Mouse (Mus musculus) heart, embryonic 11.5 days (tissue): ENCODE data around the gene Pald1. TPM values are rescaled to one million over a fixed set of nuclear protein-coding genes. Genes with fewer than 3 reads are reported as not detected.
A peak's percentile ranks its signal among the peaks of the same experiment; 100 is the strongest.

Source experiments
- ATAC-seq: fragments of 200-750 bp; cut with Nextera tagmentation; replicated peaks from 2 replicates; pipeline ENCODE4 v1.8.0; 2017; ENCODE audit warnings: moderate library complexity; ENCODE audit not compliant: insufficient number of reproducible peaks, low FRiP score, low TSS enrichment
- H3K27ac ChIP-seq: fragments of 300-500 bp; sonication (generic); 2 replicates; pipeline ENCODE4 v1.5.1; 2014; ENCODE audit warnings: mild to moderate bottlenecking, low read depth, low read length
- H3K27me3 ChIP-seq: fragments of 300-500 bp; sonication (generic); 2 replicates; pipeline ENCODE4 v1.6.1; 2014; ENCODE audit warnings: mild to moderate bottlenecking, low read length, mixed read lengths; ENCODE audit not compliant: control insufficient read depth, insufficient read depth
- H3K36me3 ChIP-seq: fragments of 300-500 bp; sonication (generic); 2 replicates; pipeline ENCODE4 v1.6.1; 2014; ENCODE audit warnings: mild to moderate bottlenecking, low read length, moderate library complexity, mixed read lengths; ENCODE audit not compliant: control insufficient read depth, insufficient read depth
- H3K4me1 ChIP-seq: fragments of 300-500 bp; sonication (generic); 2 replicates; pipeline ENCODE4 v1.6.1; 2014; ENCODE audit warnings: low read length; ENCODE audit not compliant: control insufficient read depth, insufficient read depth
- H3K4me2 ChIP-seq: fragments of 300-500 bp; sonication (generic); 2 replicates; pipeline ENCODE4 v1.6.1; 2014; ENCODE audit warnings: mild to moderate bottlenecking, moderate library complexity
- H3K4me3 ChIP-seq: fragments of 300-500 bp; sonication (generic); 2 replicates; pipeline ENCODE4 v1.5.1; 2014; ENCODE audit warnings: low read depth, low read length
- H3K9ac ChIP-seq: fragments of 300-500 bp; sonication (generic); 2 replicates; pipeline ENCODE4 v1.6.1; 2014; ENCODE audit warnings: mild to moderate bottlenecking, low read depth, low read length, moderate library complexity
- H3K9me3 ChIP-seq: fragments of 300-500 bp; sonication (generic); replicated peaks from 2 replicates; pipeline ENCODE4 v1.6.1; 2016; ENCODE audit warnings: low read length; ENCODE audit not compliant: control insufficient read depth
- WGBS: fragments of 180-500 bp; shearing (Covaris S2); extraction: QIAGEN DNeasy Blood & Tissue Kit; methylation state at CpG from one replicate; pipeline ENCODE4 v1.1.7; 2014; ENCODE audit not compliant: insufficient replicate concordance; 5-methylcytosine and 5-hydroxymethylcytosine counted together
- polyA plus RNA-seq: library from polyadenylated mRNA; unstranded; fragments of >200 nt; fragmentation: Nextera tagmentation; extraction: Ambion mirVana; gene quantifications from 2 replicates; pipeline ENCODE4 v1.2.1, GENCODE M21; 2014

The Pald1 gene
- polyA plus RNA-seq, 1 experiment from 2014 or later, result 17.5 TPM

GRCm38 (mm10) chr10:61372585-61372923, 10.8 kb downstream of the Pald1 start:
- WGBS, result 62% methylated on average over 4 of the region's 4 CpGs
- H3K4me3 ChIP-seq, result no peak overlapping the region
- H3K4me2 ChIP-seq, result no peak overlapping the region
- H3K9ac ChIP-seq, result peak overlapping the region; percentile 43; the same call in 1 of the 2 replicates
- no peaks in the 10 kb centered on the region for H3K9me3 ChIP-seq
- H3K36me3 ChIP-seq, result 0 out of 2 replicates have a peak, but pooled peaks cover 2% of the 10 kb centered on the region
- H3K27me3 ChIP-seq, result no peaks in the 10 kb centered on the region
- H3K27ac ChIP-seq, result 0 out of 2 replicates have a peak overlapping the region, but pooled peaks have one; percentile 10
- no peak for ATAC-seq
- H3K4me1 ChIP-seq, result peaks cover 53% of the 10 kb centered on the region

- H3K36me3 ChIP-seq, result 0 out of 2 replicates have a peak, but pooled peaks cover 2% of the 10 kb centered on the region
- 0 out of 2 replicates have a peak overlapping the region, but pooled peaks have one; percentile 10 for H3K27ac ChIP-seq
- no peak overlapping the region for H3K4me3 ChIP-seq
- no peaks in the 10 kb centered on the region for H3K9me3 ChIP-seq
- ATAC-seq, result no peak
- peaks cover 52% of the 10 kb centered on the region for H3K4me1 ChIP-seq
- peak overlapping the region; percentile 43; the same call in 1 of the 2 replicates for H3K9ac ChIP-seq
- WGBS, result 75% methylated on average over 9 of the region's 9 CpGs
- H3K4me2 ChIP-seq, result no peak overlapping the region
- H3K27me3 ChIP-seq, result no peaks in the 10 kb centered on the region
Observed at GRCm38 (mm10) chr10:61371884-61372584, 11.3 kb downstream of the Pald1 start.

- no peaks in the 10 kb centered on the region for H3K9me3 ChIP-seq
- H3K4me1 ChIP-seq, result peaks cover 60% of the 10 kb centered on the region
- H3K4me3 ChIP-seq, result no peak overlapping the region
- no peak overlapping the region for H3K4me2 ChIP-seq
- peak overlapping the region; percentile 57 for H3K27ac ChIP-seq
- WGBS, result 61% methylated on average over 18 of the region's 18 CpGs
- ATAC-seq, result no peak; the same call in 1 of the 2 replicates
- no peak overlapping the region for H3K9ac ChIP-seq
- 0 out of 2 replicates have a peak, but pooled peaks cover 2% of the 10 kb centered on the region for H3K36me3 ChIP-seq
- H3K27me3 ChIP-seq, result no peaks in the 10 kb centered on the region
Observed at GRCm38 (mm10) chr10:61370273-61370979, 12.9 kb downstream of the Pald1 start.

- H3K9me3 ChIP-seq, result no peaks in the 10 kb centered on the region
- H3K27ac ChIP-seq, result no peak overlapping the region
- H3K9ac ChIP-seq, result no peak overlapping the region
- H3K27me3 ChIP-seq, result no peaks in the 10 kb centered on the region
- 65% methylated on average over 5 of the region's 5 CpGs for WGBS
- ATAC-seq, result no peak
- H3K36me3 ChIP-seq, result 0 out of 2 replicates have a peak, but pooled peaks cover 2% of the 10 kb centered on the region
- peaks cover 54% of the 10 kb centered on the region for H3K4me1 ChIP-seq
- no peak overlapping the region for H3K4me2 ChIP-seq
- no peak overlapping the region for H3K4me3 ChIP-seq
Observed at GRCm38 (mm10) chr10:61369755-61370154, 13.6 kb downstream of the Pald1 start.

GRCm38 (mm10) chr10:61365902-61366301, 17.4 kb downstream of the Pald1 start:
- peaks cover 23% of the 10 kb centered on the region for H3K4me1 ChIP-seq
- ATAC-seq, result no peak
- no peak overlapping the region for H3K9ac ChIP-seq
- 40% methylated on average over 1 of the region's 1 CpGs for WGBS
- H3K4me3 ChIP-seq, result no peak overlapping the region
- no peak overlapping the region for H3K27ac ChIP-seq
- no peaks in the 10 kb centered on the region for H3K36me3 ChIP-seq
- H3K9me3 ChIP-seq, result no peaks in the 10 kb centered on the region
- no peak overlapping the region for H3K4me2 ChIP-seq
- no peaks in the 10 kb centered on the region for H3K27me3 ChIP-seq

GRCm38 (mm10) chr10:61364431-61364830, 18.9 kb downstream of the Pald1 start:
- ATAC-seq, result no peak
- Histone ChIP-seq H3K27me3 (no peaks in the 10 kb centered on the region), H3K9ac (no peak overlapping the region), H3K4me3 (no peak overlapping the region), H3K27ac (no peak overlapping the region), H3K4me1 (peaks cover 13% of the 10 kb centered on the region; the same call in 1 of the 2 replicates), H3K36me3 (peaks cover 3% of the 10 kb centered on the region; the same call in 1 of the 2 replicates), H3K4me2 (no peak overlapping the region), H3K9me3 (no peaks in the 10 kb centered on the region)
- WGBS, result 86% methylated on average over 6 of the region's 6 CpGs

- H3K36me3 ChIP-seq, result peaks cover 3% of the 10 kb centered on the region; the same call in 1 of the 2 replicates
- no peak overlapping the region for H3K27ac ChIP-seq
- no peak overlapping the region for H3K4me3 ChIP-seq
- WGBS, result 81% methylated on average over 8 of the region's 8 CpGs
- no peaks in the 10 kb centered on the region for H3K27me3 ChIP-seq
- H3K9ac ChIP-seq, result no peak overlapping the region
- no peak for ATAC-seq
- no peak overlapping the region for H3K4me2 ChIP-seq
- peaks cover 14% of the 10 kb centered on the region for H3K4me1 ChIP-seq
- H3K9me3 ChIP-seq, result no peaks in the 10 kb centered on the region
Observed at GRCm38 (mm10) chr10:61362992-61363391, 20.3 kb downstream of the Pald1 start.

- WGBS, result 72% methylated on average over 9 of the region's 9 CpGs
- no peak overlapping the region for H3K9ac ChIP-seq
- no peak for ATAC-seq
- peaks cover 3% of the 10 kb centered on the region; the same call in 1 of the 2 replicates for H3K36me3 ChIP-seq
- no peak overlapping the region for H3K4me3 ChIP-seq
- no peak overlapping the region for H3K27ac ChIP-seq
- no peak overlapping the region for H3K4me2 ChIP-seq
- peaks cover 20% of the 10 kb centered on the region for H3K4me1 ChIP-seq
- no peaks in the 10 kb centered on the region for H3K27me3 ChIP-seq
- no peaks in the 10 kb centered on the region for H3K9me3 ChIP-seq
Observed at GRCm38 (mm10) chr10:61362483-61362882, 20.8 kb downstream of the Pald1 start.
